Mouse (Mus musculus): Measurements from ENCODE around the gene Olfr1368. TPM values are rescaled to one million over a fixed set of nuclear protein-coding genes. Genes with fewer than 3 reads are reported as not detected.
A peak's percentile ranks its signal among the peaks of the same experiment; 100 is the strongest.
"Not testable (repeated sequence)": the region's sequence is repeated elsewhere in the genome, so short reads cannot be mapped to it uniquely, and the experiment has no call there.

Gene Olfr1368
- polyA plus RNA-seq, 1 experiment from 2014 or later, result not detected

- ATAC-seq (ENCODE audit: insufficient number of reproducible peaks, low FRiP score, low TSS enrichment, low read depth); H3K9me3 ChIP-seq; H3K36me3 ChIP-seq; H3K27me3 ChIP-seq; H3K9ac ChIP-seq; H3K4me3 ChIP-seq; H3K4me2 ChIP-seq; H3K27ac ChIP-seq; H3K4me1 ChIP-seq: not testable (repeated sequence)
- WGBS, result 70% methylated on average over 3 of the region's 3 CpGs
Observed at GRCm38 (mm10) chr13:21111183-21111582, 34.5 kb downstream of the Olfr1368 start, which contains the start of gene Olfr1369-ps1. Olfr1369-ps1 (plus strand) TSS chr13:21111483.

- Histone ChIP-seq H3K4me2 (no peak overlapping the region), H3K9me3 (no peaks in the 10 kb centered on the region), H3K27me3 (no peaks in the 10 kb centered on the region), H3K27ac (no peak overlapping the region), H3K36me3 (no peaks in the 10 kb centered on the region), H3K4me1 (no peaks in the 10 kb centered on the region), H3K9ac (no peak overlapping the region), H3K4me3 (no peak overlapping the region)
- WGBS, result 84% methylated on average over 6 of the region's 6 CpGs
- ATAC-seq (ENCODE audit: insufficient number of reproducible peaks, low FRiP score, low TSS enrichment, low read depth), result no peak
Observed at GRCm38 (mm10) chr13:21110441-21110840, 35.2 kb downstream of the Olfr1368 start.

- H3K4me1 ChIP-seq, result no peaks in the 10 kb centered on the region
- peak; percentile 52 for ATAC-seq (ENCODE audit: insufficient number of reproducible peaks, low FRiP score, low TSS enrichment, low read depth)
- no peaks in the 10 kb centered on the region for H3K9me3 ChIP-seq
- 94% methylated on average over 3 of the region's 3 CpGs for WGBS
- H3K27me3 ChIP-seq, result no peaks in the 10 kb centered on the region
- H3K4me2 ChIP-seq, result no peak overlapping the region
- H3K4me3 ChIP-seq, result no peak overlapping the region
- H3K9ac ChIP-seq, result no peak overlapping the region
- no peaks in the 10 kb centered on the region for H3K36me3 ChIP-seq
- H3K27ac ChIP-seq, result no peak overlapping the region
Observed at GRCm38 (mm10) chr13:21109759-21110158, 35.9 kb downstream of the Olfr1368 start.

Other genes with a start within 250 kb of the Olfr1368 start
- not detected in 2 replicates for gene Olfr1370, start 70.9 kb downstream of the Olfr1368 start, polyA plus RNA-seq (2015; fragmentation: Nextera tagmentation; extraction: Ambion mirVana)
- gene Olfr1369-ps1, start 34.4 kb downstream of the Olfr1368 start, polyA plus RNA-seq (2015; fragmentation: Nextera tagmentation; extraction: Ambion mirVana), result 0.05 and 0.09 TPM in 2 replicates
- not detected in 2 replicates for gene Olfr263, start 16.2 kb downstream of the Olfr1368 start, polyA plus RNA-seq (2015; fragmentation: Nextera tagmentation; extraction: Ambion mirVana)
- 106 and 121 TPM in 2 replicates for gene Trim27, start 33.6 kb upstream of the Olfr1368 start, polyA plus RNA-seq (2015; fragmentation: Nextera tagmentation; extraction: Ambion mirVana)
- gene Gpx5, start 146.9 kb upstream of the Olfr1368 start, polyA plus RNA-seq (2015; fragmentation: Nextera tagmentation; extraction: Ambion mirVana), result not detected in 2 replicates
- 0.23 TPM in 1 of 2 replicates, not detected in the other for gene Gpx6, start 166.3 kb upstream of the Olfr1368 start, polyA plus RNA-seq (2015; fragmentation: Nextera tagmentation; extraction: Ambion mirVana)
- not detected in 2 replicates for gene Olfr1367, start 201.0 kb upstream of the Olfr1368 start, polyA plus RNA-seq (2015; fragmentation: Nextera tagmentation; extraction: Ambion mirVana)
- gene Zscan12, start 217.0 kb upstream of the Olfr1368 start, polyA plus RNA-seq (2015; fragmentation: Nextera tagmentation; extraction: Ambion mirVana), result 9.2 and 10.2 TPM in 2 replicates

Measured in limb, embryonic 15.5 days (tissue).